Mouse (Mus musculus) ES-E14 (cell line): ENCODE data around the gene Ppp1r10.

ENCODE experiments used
- ZC3H11A ChIP-seq: IDR thresholded peaks from 2 replicates; pipeline ENCODE4 v1.6.1; 2012; ENCODE audit warnings: low read depth, mild to moderate bottlenecking, inconsistent platforms, low read length, borderline replicate concordance
- ZNF384 ChIP-seq: IDR thresholded peaks from 2 replicates; pipeline ENCODE4 v1.6.1; 2012; ENCODE audit warnings: low read depth, low read length, inconsistent platforms

GRCm38 (mm10) chr17:35868165-35868820 is 47.9 kb upstream of the Ppp1r10 start:
- TF ChIP-seq ZC3H11A (no peak), ZNF384 (no peak)
